Mouse (Mus musculus): ENCODE results near the gene Cnot11. TPM values are rescaled to one million over a fixed set of nuclear protein-coding genes. Genes with fewer than 3 reads are reported as not detected.
A peak's percentile ranks its signal among the peaks of the same experiment; 100 is the strongest.

Cnot11 gene
- total RNA-seq, 2 experiments from 2014 or later = 15.7 to 16.6 TPM

- DNase-seq = peak; percentile 71
- intact Hi-C loops (cut with DNase I; ENCODE audit: low total_unique reads) = no loop called here
Measured at GRCm38 (mm10) chr1:39530258-39530943, 4.4 kb upstream of the Cnot11 start.

- intact Hi-C loops (cut with DNase I; ENCODE audit: low total_unique reads) = no loop called here
Measured at GRCm38 (mm10) chr1:39531036-39531435, 3.8 kb upstream of the Cnot11 start.

GRCm38 (mm10) chr1:39533917-39534316, 875 bp upstream of the Cnot11 start:
- intact Hi-C loops (cut with DNase I; ENCODE audit: low total_unique reads) = no loop called here

More at GRCm38 (mm10) chr1:39531036-39531435, 3.8 kb upstream of the Cnot11 start:
- no peak for DNase-seq

GRCm38 (mm10) chr1:39535515-39536311, 921 bp downstream of the Cnot11 start:
- intact Hi-C loops (cut with DNase I; ENCODE audit: low total_unique reads) = no loop called here

More at GRCm38 (mm10) chr1:39533917-39534316, 875 bp upstream of the Cnot11 start:
- DNase-seq = no peak

GRCm38 (mm10) chr1:39536701-39537100, 1.9 kb downstream of the Cnot11 start:
- intact Hi-C loops (cut with DNase I; ENCODE audit: low total_unique reads) = no loop called here
- no peak for DNase-seq

More at GRCm38 (mm10) chr1:39535515-39536311, 921 bp downstream of the Cnot11 start:
- peak; percentile 97 for DNase-seq

DNA sequence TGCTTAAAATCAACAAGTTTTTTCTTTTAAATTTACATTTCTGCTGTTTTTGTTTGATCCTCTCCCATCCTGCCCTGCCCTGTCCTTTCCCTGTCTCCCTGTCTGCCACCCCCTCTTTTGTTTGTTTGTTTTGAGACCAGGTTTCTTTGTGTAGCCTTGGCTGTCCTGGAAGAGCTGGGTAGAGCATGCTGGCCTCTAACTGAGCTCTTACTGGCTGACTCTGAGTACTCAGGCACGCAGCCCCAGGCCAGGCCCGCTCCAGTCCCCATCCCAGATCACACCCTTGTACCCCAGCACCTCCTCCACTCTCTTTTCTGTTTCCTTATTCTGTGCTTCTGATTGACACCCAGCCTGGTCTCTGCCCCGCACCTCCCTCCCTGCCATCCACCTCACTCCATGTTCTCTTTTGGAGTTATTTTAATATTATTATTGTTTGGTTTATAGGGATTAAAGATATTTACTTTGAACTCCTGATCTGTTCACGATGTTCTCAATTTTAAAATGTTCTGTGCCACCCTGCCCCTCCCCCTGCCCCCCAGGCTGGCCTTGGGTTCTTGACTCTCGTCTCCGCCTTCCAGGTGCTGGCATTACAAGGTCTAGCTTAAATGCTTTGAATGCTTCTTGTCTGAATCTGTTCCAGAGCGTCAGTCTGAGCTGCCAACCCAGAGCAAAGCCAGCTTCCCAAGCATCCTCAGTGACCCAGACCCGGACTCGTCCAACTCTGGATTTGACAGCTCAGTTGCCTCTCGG, 3.0 kb downstream of the Cnot11 start:
- intact Hi-C loops (cut with DNase I; ENCODE audit: low total_unique reads) = no loop called here
- DNase-seq = no peak

GRCm38 (mm10) chr1:39540592-39540991, 5.8 kb downstream of the Cnot11 start:
- intact Hi-C loops (cut with DNase I; ENCODE audit: low total_unique reads) = no loop called here
- DNase-seq = no peak

GRCm38 (mm10) chr1:39545589-39545988, 10.8 kb downstream of the Cnot11 start:
- intact Hi-C loops (cut with DNase I; ENCODE audit: low total_unique reads) = no loop called here
- DNase-seq = no peak

DNA sequence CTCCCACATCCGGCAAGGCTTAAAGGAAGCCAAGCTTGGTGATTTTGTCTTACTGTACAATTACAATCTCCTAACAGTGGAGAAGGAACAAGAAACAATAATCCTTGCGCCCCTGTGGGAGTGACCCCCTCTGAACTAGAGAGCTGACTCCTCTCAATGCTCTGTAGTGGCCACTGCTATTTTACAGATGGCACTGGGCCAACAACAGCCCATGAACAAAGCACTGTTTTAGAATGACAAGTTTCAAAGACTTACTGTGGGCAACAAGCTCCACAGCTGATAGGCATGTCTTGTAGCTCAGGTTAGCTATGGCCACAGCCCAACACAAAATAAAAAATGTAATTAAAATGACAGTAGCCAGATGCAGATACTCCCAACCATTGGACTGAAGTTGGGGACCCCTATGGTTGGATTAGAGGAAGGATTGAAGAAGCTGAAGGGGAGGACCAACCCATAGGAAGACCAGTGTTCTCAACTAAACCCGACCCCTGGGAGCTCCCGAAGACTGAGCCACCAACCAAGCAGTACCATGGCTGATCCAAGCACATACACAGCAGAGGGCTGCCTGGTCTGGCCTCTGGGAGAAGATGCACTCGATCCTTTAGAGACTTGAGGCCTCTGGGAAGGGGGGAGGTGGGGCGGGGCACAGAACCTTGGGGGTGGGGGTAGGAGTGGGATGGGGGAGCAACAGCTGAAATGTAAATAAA, 11.5 kb downstream of the Cnot11 start:
- intact Hi-C loops (cut with DNase I; ENCODE audit: low total_unique reads) = no loop called here
- DNase-seq = no peak

GRCm38 (mm10) chr1:39547238-39547637, 12.4 kb downstream of the Cnot11 start:
- no peak for DNase-seq
- intact Hi-C loops (cut with DNase I; ENCODE audit: low total_unique reads) = no loop called here

DNA sequence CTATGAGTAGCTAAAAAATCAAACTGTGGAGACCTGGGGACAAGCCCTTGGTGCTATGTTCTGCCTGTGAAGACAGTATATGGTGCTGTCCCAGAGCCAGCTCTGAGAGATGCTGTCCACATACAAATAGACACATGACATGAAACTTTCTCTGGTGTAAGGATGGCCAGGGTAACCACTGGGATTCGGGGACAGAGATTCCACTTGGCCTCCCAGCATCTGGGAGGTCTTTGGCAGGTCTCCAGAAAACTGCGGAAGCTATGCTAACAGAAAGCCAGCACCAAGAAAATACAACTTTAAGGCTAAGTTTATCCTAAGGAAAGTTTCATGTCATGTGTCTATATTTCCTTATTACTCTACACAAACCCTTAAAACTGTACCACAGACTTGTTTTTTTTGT, 15.0 kb downstream of the Cnot11 start:
- intact Hi-C loops (cut with DNase I; ENCODE audit: low total_unique reads) = no loop called here
- no peak for DNase-seq

GRCm38 (mm10) chr1:39555556-39556415, 21.0 kb downstream of the Cnot11 start:
- intact Hi-C loops (cut with DNase I; ENCODE audit: low total_unique reads) = no loop called here
- DNase-seq = no peak

- no peak for DNase-seq
Measured at GRCm38 (mm10) chr1:39559009-39559408, 24.2 kb downstream of the Cnot11 start.

GRCm38 (mm10) chr1:39561920-39562319, 27.1 kb downstream of the Cnot11 start:
- DNase-seq = no peak
- intact Hi-C loops (cut with DNase I; ENCODE audit: low total_unique reads) = no loop called here

More at GRCm38 (mm10) chr1:39559009-39559408, 24.2 kb downstream of the Cnot11 start:
- intact Hi-C loops (cut with DNase I; ENCODE audit: low total_unique reads) = no loop called here

GRCm38 (mm10) chr1:39563161-39563560, 28.4 kb downstream of the Cnot11 start:
- DNase-seq = no peak
- intact Hi-C loops (cut with DNase I; ENCODE audit: low total_unique reads) = no loop called here

GRCm38 (mm10) chr1:39564603-39565002, 29.8 kb downstream of the Cnot11 start:
- intact Hi-C loops (cut with DNase I; ENCODE audit: low total_unique reads) = no loop called here
- no peak for DNase-seq

DNA sequence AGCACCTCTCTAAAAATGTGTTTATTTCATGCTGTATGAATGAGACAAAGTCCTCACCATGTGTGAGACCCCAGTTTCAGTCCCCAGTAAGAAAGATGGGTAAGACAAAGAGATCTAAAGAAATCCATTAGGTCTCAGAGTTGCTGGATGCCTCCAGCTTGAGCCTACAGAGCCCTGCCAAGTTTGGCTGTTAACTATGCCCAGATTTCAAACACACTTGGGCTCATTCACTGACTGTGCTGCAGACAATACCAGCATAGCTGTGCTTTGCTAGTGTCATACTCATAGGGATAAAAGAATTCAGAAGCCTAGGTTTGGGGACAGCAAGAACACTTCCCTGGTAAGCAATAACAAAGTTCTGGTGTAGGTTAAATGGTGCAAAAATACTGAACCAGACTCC, 33.3 kb downstream of the Cnot11 start:
- DNase-seq = no peak
- intact Hi-C loops (cut with DNase I; ENCODE audit: low total_unique reads) = no loop called here

- DNase-seq = no peak
- intact Hi-C loops (cut with DNase I; ENCODE audit: low total_unique reads) = no loop called here
Measured at GRCm38 (mm10) chr1:39571653-39572052, 36.9 kb downstream of the Cnot11 start.

- intact Hi-C loops (cut with DNase I; ENCODE audit: low total_unique reads) = no loop called here
Measured at GRCm38 (mm10) chr1:39573890-39574289, 39.1 kb downstream of the Cnot11 start.

More at GRCm38 (mm10) chr1:39573890-39574289, 39.1 kb downstream of the Cnot11 start:
- DNase-seq = no peak

Measured in gastrocnemius, postnatal 14 days (tissue).